Mouse (Mus musculus) hindbrain, embryonic 13.5 days (tissue): ENCODE results near the gene Jpt1. TPM values are rescaled to one million over a fixed set of nuclear protein-coding genes. Genes with fewer than 3 reads are reported as not detected.

Source experiments
- ATAC-seq: fragments of 200-750 bp; cut with Nextera tagmentation; 2 replicates; pipeline ENCODE4 v1.8.0; 2017; ENCODE audit warnings: moderate TSS enrichment; ENCODE audit not compliant: low FRiP score
- H3K27ac ChIP-seq: fragments of 300-500 bp; sonication (generic); 2 replicates; pipeline ENCODE4 v1.5.1; 2015; ENCODE audit warnings: inconsistent platforms, mild to moderate bottlenecking, moderate library complexity
- H3K27me3 ChIP-seq: fragments of 300-500 bp; sonication (generic); 2 replicates; pipeline ENCODE4 v1.6.1; 2015; ENCODE audit warnings: mild to moderate bottlenecking, inconsistent platforms
- H3K36me3 ChIP-seq: fragments of 300-500 bp; sonication (generic); 2 replicates; pipeline ENCODE4 v1.6.1; 2015; ENCODE audit warnings: mild to moderate bottlenecking, inconsistent platforms
- H3K4me1 ChIP-seq: fragments of 300-500 bp; sonication (generic); replicated peaks from 2 replicates; pipeline ENCODE4 v1.6.1; 2015; ENCODE audit warnings: inconsistent platforms
- H3K4me2 ChIP-seq: fragments of 300-500 bp; sonication (generic); 2 replicates; pipeline ENCODE4 v1.6.1; 2015; ENCODE audit warnings: inconsistent platforms, mild to moderate bottlenecking, moderate library complexity
- H3K4me3 ChIP-seq: fragments of 300-500 bp; sonication (generic); 2 replicates; pipeline ENCODE4 v1.5.1; 2015; ENCODE audit warnings: mild to moderate bottlenecking, inconsistent platforms
- H3K9ac ChIP-seq: fragments of 300-500 bp; sonication (generic); 2 replicates; pipeline ENCODE4 v1.6.1; 2015; ENCODE audit warnings: mild to moderate bottlenecking, inconsistent platforms
- H3K9me3 ChIP-seq: fragments of 300-500 bp; sonication (generic); 2 replicates; pipeline ENCODE4 v1.6.1; 2016; ENCODE audit warnings: inconsistent platforms
- WGBS: fragments of 180-500 bp; shearing (Covaris S2); methylation state at CpG from one replicate; pipeline ENCODE4 v1.1.7; 2015; 5-methylcytosine and 5-hydroxymethylcytosine counted together
- polyA plus RNA-seq: library from polyadenylated mRNA; unstranded; fragments of >200 nt; fragmentation: Nextera tagmentation; extraction: Ambion mirVana; gene quantifications from 2 replicates; pipeline ENCODE4 v1.2.1, GENCODE M21; 2015

Gene Jpt1
- polyA plus RNA-seq, 1 experiment from 2014 or later: 1,452 TPM

GRCm38 (mm10) chr11:115522238-115522637, 8.1 kb upstream of the Jpt1 start:
- Histone ChIP-seq H3K4me1 (no peaks in the 10 kb centered on the region), H3K4me3 (no peak overlapping the region), H3K36me3 (peaks cover 48% of the 10 kb centered on the region), H3K27ac (no peak overlapping the region), H3K27me3 (no peaks in the 10 kb centered on the region), H3K9ac (no peak overlapping the region), H3K9me3 (no peaks in the 10 kb centered on the region), H3K4me2 (no peak overlapping the region)
- WGBS: 93% methylated on average over 2 of the region's 2 CpGs
- ATAC-seq: no peak

DNA sequence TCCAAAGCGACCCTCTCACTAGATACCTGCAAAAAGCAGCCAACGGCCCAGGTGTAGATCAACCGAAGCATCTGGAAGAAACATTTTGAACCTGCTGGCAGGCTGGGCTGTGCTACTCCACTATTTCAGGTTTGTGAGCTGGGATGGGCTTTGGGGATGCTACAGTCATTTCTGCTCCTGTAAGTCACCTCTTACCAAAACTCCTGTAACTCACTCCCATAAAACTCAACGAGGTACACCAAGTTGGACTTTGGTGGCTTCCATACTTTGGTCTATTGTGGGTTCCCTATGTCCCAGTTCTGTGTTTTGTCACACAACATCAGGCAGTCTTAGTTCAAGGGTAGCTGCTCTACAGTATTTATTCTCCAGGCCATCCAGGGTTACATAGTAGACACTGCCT, 6.9 kb upstream of the Jpt1 start:
- ATAC-seq: no peak
- 88% methylated on average over 4 of the region's 4 CpGs for WGBS

DNA sequence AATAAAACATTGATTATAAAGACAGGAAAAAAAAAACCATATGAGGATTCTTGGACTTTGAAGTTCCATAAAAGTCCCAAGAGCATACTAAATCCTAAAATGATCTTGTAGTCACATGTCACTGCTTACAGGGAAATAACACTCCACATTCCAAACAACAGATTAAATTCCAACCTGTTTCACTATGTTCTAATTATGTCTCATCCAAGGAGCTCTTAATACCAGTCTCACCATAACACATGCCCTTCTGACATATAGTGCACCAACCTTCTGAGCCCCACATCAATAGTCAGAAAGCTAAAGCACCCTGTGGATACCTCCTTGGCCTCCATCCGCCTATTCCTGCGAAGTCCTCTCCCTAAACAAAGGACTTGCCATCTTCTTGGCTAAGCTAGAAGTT, 6.0 kb upstream of the Jpt1 start:
- Histone ChIP-seq H3K9me3 (no peaks in the 10 kb centered on the region), H3K9ac (no peak overlapping the region), H3K27ac (no peak overlapping the region), H3K4me3 (no peak overlapping the region), H3K4me1 (peaks cover under 1% of the 10 kb centered on the region; the same call in 1 of the 2 replicates), H3K36me3 (peaks cover 27% of the 10 kb centered on the region), H3K4me2 (no peak overlapping the region), H3K27me3 (no peaks in the 10 kb centered on the region)
- no peak for ATAC-seq
- 61% methylated on average over 2 of the region's 2 CpGs for WGBS

More for the DNA sequence above, 6.9 kb upstream of the Jpt1 start:
- Histone ChIP-seq H3K4me1 (no peaks in the 10 kb centered on the region), H3K4me3 (no peak overlapping the region), H3K27me3 (no peaks in the 10 kb centered on the region), H3K36me3 (peaks cover 36% of the 10 kb centered on the region), H3K27ac (no peak overlapping the region), H3K9ac (no peak overlapping the region), H3K9me3 (no peaks in the 10 kb centered on the region), H3K4me2 (no peak overlapping the region)

DNA sequence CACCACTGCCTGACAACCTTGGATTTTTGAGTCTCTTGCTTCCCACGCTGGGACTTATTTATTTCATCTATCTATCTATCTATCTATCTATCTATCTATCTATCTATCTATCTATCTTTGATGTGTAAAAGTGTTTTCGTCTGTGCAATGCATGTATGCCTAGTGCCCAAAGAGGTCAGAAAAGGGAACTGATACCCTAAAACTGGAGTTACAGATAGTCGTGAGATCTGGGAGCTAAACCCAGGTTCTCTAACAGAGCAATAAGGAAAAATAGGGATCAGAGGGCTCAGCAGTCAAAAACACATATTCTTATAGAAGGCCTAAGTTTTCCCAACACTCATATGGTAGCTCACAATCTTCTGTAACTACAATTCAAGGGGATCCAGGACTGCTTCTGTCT, 5.4 kb upstream of the Jpt1 start:
- H3K4me2 ChIP-seq: no peak overlapping the region
- no peak for ATAC-seq
- H3K36me3 ChIP-seq: peaks cover 21% of the 10 kb centered on the region
- H3K4me3 ChIP-seq: no peak overlapping the region
- H3K27me3 ChIP-seq: no peaks in the 10 kb centered on the region
- H3K27ac ChIP-seq: no peak overlapping the region
- H3K9ac ChIP-seq: no peak overlapping the region
- 90% methylated on average over 3 of the region's 3 CpGs for WGBS
- H3K9me3 ChIP-seq: no peaks in the 10 kb centered on the region
- H3K4me1 ChIP-seq: peaks cover 5% of the 10 kb centered on the region; the same call in 1 of the 2 replicates

DNA sequence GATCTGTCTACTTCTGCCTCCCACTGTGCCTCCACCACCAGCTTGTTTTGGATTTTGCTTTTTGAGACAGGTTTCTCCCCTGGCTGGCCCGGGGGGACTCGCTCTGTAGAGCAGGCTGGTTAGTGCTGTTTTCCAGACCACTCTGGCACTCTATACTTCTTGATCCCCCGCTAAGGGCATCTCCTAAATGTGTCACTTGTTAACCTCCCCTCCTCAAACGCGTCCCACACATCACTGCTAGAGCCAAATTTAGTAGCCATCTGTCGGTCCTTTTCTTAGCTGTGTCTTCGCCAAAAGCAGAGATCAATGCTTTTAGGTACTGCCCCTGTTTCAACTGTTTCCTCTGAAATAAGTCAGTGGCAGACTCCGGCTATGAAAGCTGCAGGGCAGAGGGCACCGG, 4.5 kb upstream of the Jpt1 start:
- Histone ChIP-seq H3K4me2 (no peak overlapping the region), H3K9me3 (no peaks in the 10 kb centered on the region), H3K27me3 (no peaks in the 10 kb centered on the region), H3K4me1 (peaks cover 5% of the 10 kb centered on the region; the same call in 1 of the 2 replicates), H3K36me3 (peaks cover 14% of the 10 kb centered on the region), H3K9ac (no peak overlapping the region; the same call in 1 of the 2 replicates), H3K27ac (no peak overlapping the region), H3K4me3 (no peak overlapping the region)
- 82% methylated on average over 9 of the region's 9 CpGs for WGBS
- no peak for ATAC-seq

GRCm38 (mm10) chr11:115516942-115517341, 2.8 kb upstream of the Jpt1 start:
- Histone ChIP-seq H3K36me3 (peaks cover 4% of the 10 kb centered on the region), H3K4me2 (no peak overlapping the region), H3K4me3 (no peak overlapping the region), H3K9me3 (no peaks in the 10 kb centered on the region), H3K27ac (no peak overlapping the region), H3K9ac (no peak overlapping the region), H3K4me1 (peaks cover 13% of the 10 kb centered on the region), H3K27me3 (no peaks in the 10 kb centered on the region)
- no peak for ATAC-seq
- 84% methylated on average over 5 of the region's 5 CpGs for WGBS

- Histone ChIP-seq H3K36me3 (no peaks in the 10 kb centered on the region), H3K4me1 (peaks cover 32% of the 10 kb centered on the region), H3K4me3 (no peak overlapping the region), H3K9me3 (no peaks in the 10 kb centered on the region), H3K9ac (no peak overlapping the region), H3K4me2 (no peak overlapping the region), H3K27me3 (no peaks in the 10 kb centered on the region), H3K27ac (no peak overlapping the region)
- 77% methylated on average over 6 of the region's 6 CpGs for WGBS
- ATAC-seq: no peak
Observed at GRCm38 (mm10) chr11:115515021-115515420, 834 bp upstream of the Jpt1 start.

GRCm38 (mm10) chr11:115513271-115514237, 633 bp downstream of the Jpt1 start:
- H3K9me3 ChIP-seq: no peaks in the 10 kb centered on the region
- H3K9ac ChIP-seq: peak overlapping the region; percentile 100
- peak; percentile 67 for ATAC-seq
- no peaks in the 10 kb centered on the region for H3K36me3 ChIP-seq
- peak overlapping the region; percentile 80 for H3K4me2 ChIP-seq
- no peaks in the 10 kb centered on the region for H3K27me3 ChIP-seq
- WGBS: under 1% methylated on average over 57 of the region's 57 CpGs
- peak overlapping the region; percentile 98 for H3K4me3 ChIP-seq
- peak overlapping the region; percentile 92 for H3K27ac ChIP-seq
- H3K4me1 ChIP-seq: peaks cover 42% of the 10 kb centered on the region

GRCm38 (mm10) chr11:115512407-115513183, 1.6 kb downstream of the Jpt1 start:
- ATAC-seq: no peak
- no peaks in the 10 kb centered on the region for H3K9me3 ChIP-seq
- peaks cover 52% of the 10 kb centered on the region for H3K4me1 ChIP-seq
- H3K27ac ChIP-seq: peak overlapping the region; percentile 92
- no peaks in the 10 kb centered on the region for H3K27me3 ChIP-seq
- H3K9ac ChIP-seq: peak overlapping the region; percentile 100
- 17% methylated on average over 8 of the region's 8 CpGs for WGBS
- no peaks in the 10 kb centered on the region for H3K36me3 ChIP-seq
- peak overlapping the region; percentile 98 for H3K4me3 ChIP-seq
- peak overlapping the region; percentile 80 for H3K4me2 ChIP-seq

DNA sequence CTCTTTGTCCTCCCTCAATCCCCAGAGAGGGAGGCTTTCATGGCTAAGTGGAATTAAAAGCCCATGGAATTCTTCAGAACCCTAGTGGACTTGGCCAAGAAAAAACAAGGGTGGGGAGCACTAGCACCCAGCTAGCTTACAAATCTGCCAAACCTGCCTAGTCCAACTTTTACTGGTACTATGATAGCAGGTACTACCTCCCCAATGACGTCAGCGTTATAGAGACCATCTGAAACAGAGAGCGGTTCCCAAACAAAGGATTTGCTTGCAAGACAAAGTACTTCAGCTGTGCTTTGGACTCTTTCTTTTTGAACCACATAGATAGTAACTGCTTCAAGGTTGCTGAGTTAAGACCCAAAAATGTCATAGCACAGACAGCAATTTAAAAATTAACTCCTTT, 2.2 kb downstream of the Jpt1 start:
- no peaks in the 10 kb centered on the region for H3K9me3 ChIP-seq
- no peaks in the 10 kb centered on the region for H3K27me3 ChIP-seq
- H3K36me3 ChIP-seq: no peaks in the 10 kb centered on the region
- WGBS: 38% methylated on average over 3 of the region's 3 CpGs
- H3K27ac ChIP-seq: peak overlapping the region; percentile 92
- H3K9ac ChIP-seq: peak overlapping the region; percentile 100
- peaks cover 58% of the 10 kb centered on the region for H3K4me1 ChIP-seq
- H3K4me3 ChIP-seq: peak overlapping the region; percentile 98
- no peak for ATAC-seq
- peak overlapping the region; percentile 80 for H3K4me2 ChIP-seq

DNA sequence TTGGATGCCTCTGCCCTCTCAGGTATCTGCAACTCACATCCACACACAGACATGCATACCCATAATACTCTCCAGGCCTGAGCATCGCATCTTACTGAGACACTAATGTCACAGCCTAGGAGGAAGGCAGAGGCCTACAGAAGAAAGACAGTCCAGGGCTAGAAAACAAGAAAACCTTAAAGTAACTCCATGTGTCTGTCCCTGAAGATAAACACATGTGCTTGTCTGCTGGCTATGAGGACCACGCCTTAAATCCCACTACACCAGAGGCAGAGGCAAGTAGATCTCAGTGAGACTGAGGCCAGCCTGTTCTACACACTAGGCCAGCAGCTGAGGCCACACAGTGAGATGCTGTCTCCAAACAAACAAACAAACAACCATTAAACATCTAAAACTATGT, 3.1 kb downstream of the Jpt1 start:
- H3K9me3 ChIP-seq: no peaks in the 10 kb centered on the region
- peaks cover 66% of the 10 kb centered on the region for H3K4me1 ChIP-seq
- H3K36me3 ChIP-seq: no peaks in the 10 kb centered on the region
- H3K9ac ChIP-seq: peak overlapping the region; percentile 100
- WGBS: 47% methylated on average over 2 of the region's 2 CpGs
- peak overlapping the region; percentile 98 for H3K4me3 ChIP-seq
- no peaks in the 10 kb centered on the region for H3K27me3 ChIP-seq
- H3K27ac ChIP-seq: 0 out of 2 replicates have a peak overlapping the region, but pooled peaks have one; percentile 92
- H3K4me2 ChIP-seq: peak overlapping the region; percentile 80
- ATAC-seq: no peak

DNA sequence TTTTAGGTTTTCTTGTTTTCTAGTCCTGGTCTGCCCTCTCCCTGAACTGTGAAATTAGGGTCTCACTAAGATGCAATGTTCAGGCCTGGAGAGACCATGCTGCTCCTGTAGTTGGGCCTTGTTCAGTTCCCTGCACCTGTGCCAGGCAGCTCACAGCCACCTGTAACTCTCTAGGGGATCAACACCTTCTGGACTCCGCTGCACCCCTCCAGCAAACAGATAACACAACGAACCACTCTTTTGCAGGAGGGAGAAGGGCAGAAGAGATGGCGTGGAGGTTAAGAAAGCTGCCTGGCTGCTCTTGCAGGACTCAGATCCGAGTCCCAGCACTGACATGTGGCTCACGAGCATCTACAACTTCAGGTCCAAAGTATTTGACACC, 3.7 kb downstream of the Jpt1 start:
- H3K4me1 ChIP-seq: peaks cover 70% of the 10 kb centered on the region
- H3K4me3 ChIP-seq: peak overlapping the region; percentile 98
- peak overlapping the region; percentile 80 for H3K4me2 ChIP-seq
- H3K27ac ChIP-seq: no peak overlapping the region
- no peak for ATAC-seq
- H3K27me3 ChIP-seq: no peaks in the 10 kb centered on the region
- H3K9me3 ChIP-seq: no peaks in the 10 kb centered on the region
- H3K9ac ChIP-seq: peak overlapping the region; percentile 100
- 47% methylated on average over 5 of the region's 5 CpGs for whole genome bisulfite sequencing
- H3K36me3 ChIP-seq: no peaks in the 10 kb centered on the region
